Mouse (Mus musculus) stomach, postnatal 0 days (tissue): Measurements from ENCODE around the gene Uqcrc2.

Experiments used
- CTCF ChIP-seq: IDR thresholded peaks from 2 replicates; pipeline ENCODE4 v1.5.1; 2016; ENCODE audit warnings: antibody characterized with exemption, low read depth, mild to moderate bottlenecking, moderate library complexity
- EP300 ChIP-seq: optimal IDR thresholded peaks from 2 replicates; pipeline ENCODE3; 2016; ENCODE audit warnings: antibody characterized with exemption

DNA sequence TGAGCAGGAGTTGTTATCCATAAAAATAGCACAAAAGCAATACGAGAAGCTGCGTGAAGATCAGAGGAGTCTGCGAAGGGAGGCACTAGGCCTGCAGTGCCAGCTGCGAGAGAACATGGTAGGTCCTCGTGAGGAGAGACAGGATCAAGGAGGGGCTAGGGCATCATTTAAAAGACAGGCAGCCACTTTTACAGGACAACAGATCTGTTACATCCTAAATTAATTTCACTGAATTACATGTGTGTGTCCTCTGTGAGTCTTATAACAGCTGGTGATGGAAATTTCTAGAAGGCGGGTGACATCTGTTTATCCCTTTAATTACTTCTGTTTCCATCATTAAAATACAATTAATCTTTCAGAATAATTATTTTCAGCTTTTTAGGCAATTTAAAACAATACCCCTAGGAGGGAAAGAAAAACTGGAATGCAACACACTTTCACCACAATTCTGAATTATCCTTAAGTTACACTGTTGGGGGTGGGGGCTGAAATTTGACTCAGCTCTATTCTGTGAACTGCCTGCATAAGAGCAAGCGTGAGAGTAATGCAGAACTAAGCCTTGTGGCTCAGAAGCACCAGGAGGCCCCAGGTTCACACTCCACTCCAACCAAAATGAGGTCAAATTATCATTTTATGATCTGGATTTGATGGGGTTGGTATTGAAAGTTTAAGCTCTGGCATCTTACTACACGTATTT is 14.8 kb upstream of the Uqcrc2 start:
- no peak for TF ChIP-seq CTCF
- TF ChIP-seq EP300: no peak
